Mouse (Mus musculus): ENCODE measurements at regions not wholly inside any gene's neighbourhood (a gene's known extent, or its start where the extent isn't known, plus 50 kb on each side); places are given as distances from the start of the nearest gene placed in this dataset.

DNA sequence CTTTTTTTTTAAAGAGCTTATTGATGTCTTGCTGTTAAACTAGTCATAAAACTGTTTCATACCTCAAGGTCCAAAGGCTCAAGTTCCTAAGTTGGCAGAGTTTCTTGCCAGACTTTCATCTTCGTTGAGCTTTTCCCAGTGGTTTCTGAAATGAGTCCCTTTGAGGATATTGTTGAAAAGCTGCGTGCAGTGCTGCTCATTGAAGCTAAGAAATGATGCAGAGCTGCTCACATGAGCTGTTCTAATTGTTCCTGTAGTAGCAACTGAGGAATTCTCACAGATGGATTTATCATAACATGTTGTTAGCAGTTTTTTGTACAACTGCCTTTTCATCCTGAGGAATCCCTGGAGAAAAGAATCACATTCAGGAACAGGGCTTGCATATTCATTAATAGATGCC, 249.3 kb downstream of the Col11a1 start:
- no peak for DNase-seq (ENCODE audit: low read depth, low spot score)

GRCm38 (mm10) chr3:114319444-114319843, 289.1 kb downstream of the Col11a1 start:
- no peak for DNase-seq (ENCODE audit: low read depth, low spot score)

DNA sequence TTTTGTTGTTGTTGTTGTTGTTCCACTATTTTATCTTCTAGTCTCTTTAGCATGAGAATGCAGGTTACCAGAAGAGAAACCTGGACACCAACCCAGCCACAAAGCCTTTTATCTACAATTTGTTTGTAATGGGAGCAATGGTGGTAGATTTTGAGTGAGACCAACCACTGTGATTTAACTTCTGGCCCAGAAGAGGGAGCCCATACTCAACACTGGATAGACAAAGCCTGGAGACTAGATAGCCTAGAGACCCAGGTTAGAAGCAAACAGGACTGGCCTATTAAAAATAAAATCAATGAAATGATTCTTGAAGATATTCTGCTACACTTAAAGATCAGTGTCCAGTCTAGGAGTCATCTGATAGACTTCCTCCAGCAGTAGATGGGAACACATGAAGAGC, 304.0 kb downstream of the Col11a1 start:
- DNase-seq (ENCODE audit: low read depth, low spot score) = peak; percentile 1

- no peak for DNase-seq (ENCODE audit: low read depth, low spot score)
Observed at GRCm38 (mm10) chr3:114343714-114344113, 313.4 kb downstream of the Col11a1 start.

DNA sequence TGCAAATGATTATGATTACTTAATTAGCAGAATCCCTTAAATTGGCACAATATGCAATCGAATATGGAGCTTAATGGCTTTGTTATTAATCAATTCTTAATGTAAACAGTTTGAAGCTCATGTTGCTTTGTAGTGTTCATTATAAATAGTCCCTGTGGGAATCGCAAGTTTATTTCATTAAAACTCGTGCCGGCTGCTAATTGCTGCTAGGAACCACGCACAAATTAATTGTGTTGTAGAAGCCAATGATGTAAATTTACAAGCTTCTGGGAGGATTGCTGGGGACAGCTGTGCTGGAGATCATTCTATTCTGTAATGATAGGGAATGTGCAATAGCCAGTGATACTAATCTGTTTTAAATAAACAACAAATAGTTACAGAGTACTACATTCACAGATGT, 349.7 kb downstream of the Col11a1 start:
- no peak for DNase-seq (ENCODE audit: low read depth, low spot score)

- DNase-seq (ENCODE audit: low read depth, low spot score) = no peak
Observed at GRCm38 (mm10) chr3:114403467-114403866, 373.1 kb downstream of the Col11a1 start.
